Comparison of ENCODE assay signal across 15 mouse cellular contexts in genomic region chr2:27861576-27862238, GRCm38 (mm10). TPM values are rescaled to one million over a fixed set of nuclear protein-coding genes. Genes with fewer than 3 reads are reported as not detected.
DNase-seq lines count a peak whose midpoint lies in the region; ATAC-seq and TF ChIP-seq lines count a peak whose summit lies in the region.
"Had no signal": no experiment of that assay in that cellular context is flagged by ENCODE, and none has a peak within 500 bp of the region (broad histone marks: within the 10 kb centered on the region; RNA-seq: fewer than 3 reads in every experiment).

No protein-coding gene starts in this region.

- no peaks in the 10 kb centered on the region for H3K9me3 ChIP-seq in hindbrain, embryonic 10.5 days
- no peaks in the 10 kb centered on the region for H3K9me3 ChIP-seq in hindbrain, embryonic 11.5 days (ENCODE audit: control insufficient read depth, low read length)
- H3K9me3 ChIP-seq: forebrain, embryonic 15.5 days; limb, embryonic 12.5 days; neural tube, embryonic 13.5 days had no signal

- no peak overlapping the region for H3K4me2 ChIP-seq in hindbrain, embryonic 11.5 days (replicated peaks; ENCODE audit: low read depth, low read length)
- H3K4me2 ChIP-seq: forebrain, embryonic 15.5 days; limb, embryonic 12.5 days; neural tube, embryonic 13.5 days had no signal

- TF ChIP-seq CTCF in kidney, adult 2 months (conservative IDR thresholded peaks at IDR 0.05; ENCODE audit: insufficient read depth, insufficient read length, low read depth, low read length): no peak

- peak overlapping the region; percentile 13; the same call in 1 of the 2 replicates for H3K27ac ChIP-seq in hindbrain, embryonic 10.5 days
- no peak overlapping the region for H3K27ac ChIP-seq in hindbrain, embryonic 11.5 days (ENCODE audit: low read depth, low read length)
- no peak overlapping the region for H3K27ac ChIP-seq in kidney, adult 2 months (ENCODE audit: insufficient read depth, low read depth, low read length)
- H3K27ac ChIP-seq: forebrain, embryonic 15.5 days; limb, embryonic 12.5 days; neural tube, embryonic 13.5 days had no signal

- peaks cover 45% of the 10 kb centered on the region for H3K4me1 ChIP-seq in hindbrain, embryonic 10.5 days (replicated peaks)
- H3K4me1 ChIP-seq in hindbrain, embryonic 11.5 days (replicated peaks; ENCODE audit: control insufficient read depth, insufficient read depth, low read length): 0 out of 2 replicates have a peak, but pooled peaks cover 3% of the 10 kb centered on the region
- no peaks in the 10 kb centered on the region for H3K4me1 ChIP-seq in kidney, adult 2 months (ENCODE audit: control insufficient read depth, insufficient read depth, low read length)
- H3K4me1 ChIP-seq: forebrain, embryonic 15.5 days had no signal

- 92% methylated on average over 9 of the region's 9 CpGs for WGBS in hindbrain, embryonic 10.5 days
- 88% methylated on average over 9 of the region's 9 CpGs for WGBS in hindbrain, embryonic 11.5 days
- 87% methylated on average over 9 of the region's 9 CpGs for WGBS in kidney, adult 2 months

- H3K9ac ChIP-seq in hindbrain, embryonic 11.5 days (ENCODE audit: low read depth, low read length): no peak overlapping the region
- H3K9ac ChIP-seq: forebrain, embryonic 15.5 days; limb, embryonic 12.5 days; liver, postnatal 0 days; neural tube, embryonic 13.5 days had no signal

- DNase-seq in hindbrain, embryonic 10.5 days (ENCODE audit: low spot score): no peak
- no peak for DNase-seq in hindbrain, embryonic 11.5 days (ENCODE audit: low spot score)
- peak; percentile 65 for DNase-seq in Muller cell, postnatal 12 days (ENCODE audit: inconsistent ontology term)
- peak; percentile 92 for DNase-seq in fibroblast of lung, adult 2 months (ENCODE audit: low read depth)
- peak; percentile 47 for DNase-seq in heart, postnatal 4 days
- no peak for DNase-seq in adrenal gland, postnatal 4 days (ENCODE audit: low spot score in 2 of 2)
- no peak for DNase-seq in kidney, adult 2 months
- DNase-seq: adrenal gland, adult 8-10 months; cerebellum, adult 9-11 months; kidney, adult 8-10 months; liver, postnatal 0 days had no signal

- H3K27me3 ChIP-seq in hindbrain, embryonic 10.5 days (ENCODE audit: insufficient read depth, poor library complexity, severe bottlenecking): peaks cover 63% of the 10 kb centered on the region
- peaks cover 2% of the 10 kb centered on the region; the same call in 1 of the 2 replicates for H3K27me3 ChIP-seq in hindbrain, embryonic 11.5 days (ENCODE audit: control insufficient read depth, insufficient read depth, low read length)
- no peaks in the 10 kb centered on the region for H3K27me3 ChIP-seq in kidney, adult 2 months (replicated peaks; ENCODE audit: control insufficient read depth, insufficient read depth, low read length)
- H3K27me3 ChIP-seq: forebrain, embryonic 15.5 days; neural tube, embryonic 13.5 days had no signal

- no peak overlapping the region for H3K4me3 ChIP-seq in hindbrain, embryonic 10.5 days
- no peak overlapping the region for H3K4me3 ChIP-seq in hindbrain, embryonic 11.5 days (ENCODE audit: low read depth, low read length)
- H3K4me3 ChIP-seq in kidney, adult 2 months (ENCODE audit: insufficient read depth, low read depth, low read length): no peak overlapping the region
- H3K4me3 ChIP-seq: forebrain, embryonic 15.5 days; limb, embryonic 12.5 days; neural tube, embryonic 13.5 days had no signal

- no peaks in the 10 kb centered on the region for H3K36me3 ChIP-seq in hindbrain, embryonic 10.5 days
- H3K36me3 ChIP-seq in hindbrain, embryonic 11.5 days (ENCODE audit: control insufficient read depth, insufficient read depth, low read length): no peaks in the 10 kb centered on the region
- H3K36me3 ChIP-seq in kidney, adult 2 months (ENCODE audit: control insufficient read depth, insufficient read depth, low read length): no peaks in the 10 kb centered on the region
- H3K36me3 ChIP-seq: forebrain, embryonic 15.5 days; limb, embryonic 12.5 days; neural tube, embryonic 13.5 days had no signal

- TF ChIP-seq POLR2A in kidney, adult 2 months (IDR thresholded peaks at IDR 0.05; ENCODE audit: low read depth, low read length): no peak

- ATAC-seq in hindbrain, embryonic 11.5 days (ENCODE audit: low FRiP score): no peak
- ATAC-seq: forebrain, embryonic 15.5 days; hindbrain, embryonic 16.5 days; liver, postnatal 0 days had no signal

RNA-seq across cellular contexts. Expression of gene Col5a1, which starts 24.5 kb away (rescaled TPM):
- polyA plus RNA-seq in hindbrain, embryonic 10.5 days (2016; fragmentation: Nextera tagmentation; extraction: Ambion mirVana): 21.2 and 25.6 TPM in 2 replicates
- polyA plus RNA-seq in hindbrain, embryonic 11.5 days (2014; fragmentation: Nextera tagmentation; extraction: Ambion mirVana): 21.4 and 29.0 TPM in 2 replicates
- total RNA-seq in heart, postnatal 4 days (2021): 100 to 1,000 TPM; 167 to 185 TPM
- 100 to 1,000 TPM; 132 to 140 TPM for total RNA-seq in adrenal gland, postnatal 4 days (2021)
- polyA plus RNA-seq in kidney, adult 2 months (2012; rRNA removed): 7.5 and 8.1 TPM in 2 replicates

Comparison
In these comparisons a context has a peak if more than half of its experiments do, and no peak if none do; other contexts are left out.
1. DNase-seq: peak in Muller cell, postnatal 12 days (single experiment), fibroblast of lung, adult 2 months (single experiment) and heart, postnatal 4 days (single experiment); none in hindbrain, embryonic 10.5 days (single experiment), hindbrain, embryonic 11.5 days (single experiment), adrenal gland, postnatal 4 days (0 of 2) and kidney, adult 2 months (single experiment).